ENCODE assay signal across 12 mouse cellular contexts in the genomic region with DNA sequence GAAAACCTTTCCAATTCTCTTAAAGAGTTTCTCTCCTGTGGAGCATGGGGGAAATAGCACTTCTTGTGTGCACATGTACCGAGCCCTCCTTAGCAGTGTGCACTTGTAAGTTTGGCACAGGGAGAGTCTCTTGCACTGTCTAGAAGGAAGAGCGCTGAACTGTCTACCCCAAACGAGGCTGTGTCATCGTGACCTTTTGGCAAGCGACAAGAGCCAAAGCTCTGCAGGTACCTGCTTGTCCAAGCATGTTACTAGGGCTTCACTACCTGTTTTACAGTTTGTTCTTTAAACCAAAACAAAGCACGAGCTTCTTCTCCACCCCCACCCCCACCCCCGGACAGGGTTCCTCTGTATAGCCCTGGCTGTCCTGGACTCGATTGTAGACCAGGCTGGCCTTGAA.
"Had no signal": no experiment of that assay in that cellular context is flagged by ENCODE, and none has a peak within 500 bp of the region (broad histone marks: within the 10 kb centered on the region; RNA-seq: fewer than 3 reads in every experiment).

No protein-coding gene starts in this region.

- H3K4me1 ChIP-seq: liver, embryonic 15.5 days had no signal

- H3K27ac ChIP-seq: limb, embryonic 12.5 days; liver, embryonic 12.5 days; liver, embryonic 15.5 days had no signal

- H3K36me3 ChIP-seq: limb, embryonic 12.5 days; limb, embryonic 15.5 days; liver, embryonic 12.5 days; liver, embryonic 15.5 days; stomach, embryonic 15.5 days had no signal

- DNase-seq: kidney, postnatal 10 days; left cerebral cortex, postnatal 4 days; lung, adult 2 months; lung, postnatal 14 days; lung, postnatal 4 days; midbrain, embryonic 14.5 days; thymus, postnatal 36 days had no signal

- H3K4me3 ChIP-seq: limb, embryonic 12.5 days; limb, embryonic 15.5 days; liver, embryonic 12.5 days; liver, embryonic 15.5 days; stomach, embryonic 15.5 days had no signal

- H3K27me3 ChIP-seq: limb, embryonic 12.5 days; limb, embryonic 15.5 days; liver, embryonic 15.5 days; stomach, embryonic 15.5 days had no signal
